Mouse (Mus musculus): ENCODE measurements around the gene Cutc.

Gene Cutc

DNA sequence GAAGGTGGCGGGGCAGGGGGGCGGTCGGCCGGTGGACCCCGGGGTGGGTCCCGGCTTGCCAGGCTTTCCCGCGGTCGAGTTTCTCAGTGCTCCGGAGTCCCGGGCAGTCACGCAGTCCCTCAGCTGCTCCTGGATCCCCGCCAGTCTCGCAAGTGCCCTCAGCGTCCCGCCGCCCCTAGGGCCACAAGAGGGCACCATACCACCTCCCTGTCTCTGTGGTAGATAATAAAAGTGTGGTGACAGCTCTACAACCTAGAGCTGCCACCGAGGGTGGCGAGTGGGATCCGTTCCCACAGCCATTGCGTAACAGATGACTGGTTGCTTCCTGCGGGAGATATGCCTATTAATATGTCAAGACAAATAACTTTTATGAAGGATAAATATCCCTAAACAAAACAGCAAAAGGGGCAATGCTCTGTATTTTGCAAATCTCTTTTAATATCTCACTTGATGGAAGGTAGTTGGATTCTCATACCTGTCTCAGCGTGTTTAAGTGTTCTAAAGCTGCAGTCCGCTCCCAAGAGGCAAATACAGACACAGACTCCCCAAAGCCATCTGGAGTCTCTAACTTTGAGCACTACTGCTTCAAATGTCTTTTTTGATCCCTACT is 535 bp downstream of the Cutc start:
- DNase-seq (ENCODE audit: low read depth, low spot score), result peak; percentile 80

- DNase-seq (ENCODE audit: low read depth, low spot score), result no peak
These were observed 1.4 kb downstream of the Cutc start for GRCm38 (mm10) chr19:43754237-43754636.

DNA sequence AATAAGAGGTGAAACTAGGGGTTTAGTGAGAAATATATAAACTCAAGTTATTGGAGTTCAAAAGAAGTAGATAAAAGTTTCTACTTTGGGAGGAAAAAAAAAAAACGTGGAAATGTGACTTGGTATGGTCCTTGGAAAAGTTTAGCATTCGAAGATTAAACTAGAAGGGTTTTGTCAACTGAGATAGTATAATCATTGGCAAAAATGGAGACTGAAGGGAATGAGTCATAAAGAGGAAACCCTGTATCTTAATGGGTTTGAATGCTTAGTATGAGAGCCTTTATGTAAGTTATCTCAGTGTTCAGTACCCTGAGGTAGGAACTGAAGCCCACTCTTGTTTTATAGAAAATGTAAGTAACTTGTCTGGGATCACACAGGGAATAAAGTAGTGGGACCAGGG is 2.1 kb downstream of the Cutc start:
- DNase-seq (ENCODE audit: low read depth, low spot score), result no peak

DNA sequence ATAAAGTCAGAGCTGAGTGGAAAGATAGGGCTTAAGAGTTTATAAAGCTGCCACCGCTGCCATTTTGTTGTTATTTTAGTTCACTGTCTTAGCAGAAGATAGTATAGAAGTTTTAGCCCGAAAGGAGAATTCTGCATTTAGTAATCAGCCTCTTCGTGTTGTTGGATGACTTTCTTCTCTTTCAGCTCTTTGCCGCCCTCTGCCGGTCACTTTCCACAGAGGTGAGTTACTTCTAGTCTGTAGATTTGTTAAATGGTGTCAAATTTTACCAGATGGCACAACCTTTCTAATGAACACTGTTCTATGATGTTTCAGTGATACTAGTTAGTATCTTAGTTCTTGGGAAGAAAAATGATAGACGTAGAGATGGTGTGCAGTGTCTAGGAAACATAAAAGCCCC is 7.7 kb downstream of the Cutc start:
- peak; percentile 76 for DNase-seq (ENCODE audit: low read depth, low spot score)

DNA sequence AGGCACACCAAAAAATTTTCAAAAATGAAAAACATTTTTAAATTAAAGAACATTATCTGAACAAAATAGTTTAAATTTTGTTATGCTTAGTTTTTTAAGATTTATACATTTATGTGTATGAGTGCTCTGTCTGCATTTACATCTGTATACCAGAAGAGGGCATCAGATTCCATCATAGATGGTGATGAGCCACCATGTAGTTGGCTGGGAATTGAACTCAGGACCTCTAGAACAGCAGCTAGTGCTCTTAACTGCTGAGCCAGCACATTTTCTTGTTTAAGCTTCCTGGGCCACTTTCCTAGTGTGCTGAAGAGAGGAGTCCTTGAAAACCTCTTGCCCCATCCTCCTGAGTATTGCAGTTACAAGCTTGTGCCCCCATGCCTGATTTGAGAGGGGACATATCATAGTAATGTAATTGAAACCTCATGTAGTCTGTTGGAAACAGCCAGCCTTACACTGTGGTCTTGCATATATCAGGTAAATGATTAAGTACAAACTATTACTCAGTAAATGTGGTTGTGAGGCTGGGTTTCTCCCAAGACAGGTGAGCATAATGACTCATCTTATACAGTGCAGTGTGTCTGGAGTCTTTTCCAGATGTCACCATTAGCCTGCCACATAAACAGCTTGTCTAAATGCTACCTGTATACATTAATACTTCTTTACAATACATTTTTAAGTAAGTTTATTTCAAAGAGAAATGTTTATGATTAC is 8.9 kb downstream of the Cutc start:
- no peak for DNase-seq (ENCODE audit: low read depth, low spot score)

GRCm38 (mm10) chr19:43762410-43762809 is 9.6 kb downstream of the Cutc start:
- DNase-seq (ENCODE audit: low read depth, low spot score), result no peak

- DNase-seq (ENCODE audit: low read depth, low spot score), result no peak
These were observed 13.7 kb downstream of the Cutc start for GRCm38 (mm10) chr19:43766451-43766850.

GRCm38 (mm10) chr19:43767549-43768322 is 14.9 kb downstream of the Cutc start:
- no peak for DNase-seq (ENCODE audit: low read depth, low spot score)

DNA sequence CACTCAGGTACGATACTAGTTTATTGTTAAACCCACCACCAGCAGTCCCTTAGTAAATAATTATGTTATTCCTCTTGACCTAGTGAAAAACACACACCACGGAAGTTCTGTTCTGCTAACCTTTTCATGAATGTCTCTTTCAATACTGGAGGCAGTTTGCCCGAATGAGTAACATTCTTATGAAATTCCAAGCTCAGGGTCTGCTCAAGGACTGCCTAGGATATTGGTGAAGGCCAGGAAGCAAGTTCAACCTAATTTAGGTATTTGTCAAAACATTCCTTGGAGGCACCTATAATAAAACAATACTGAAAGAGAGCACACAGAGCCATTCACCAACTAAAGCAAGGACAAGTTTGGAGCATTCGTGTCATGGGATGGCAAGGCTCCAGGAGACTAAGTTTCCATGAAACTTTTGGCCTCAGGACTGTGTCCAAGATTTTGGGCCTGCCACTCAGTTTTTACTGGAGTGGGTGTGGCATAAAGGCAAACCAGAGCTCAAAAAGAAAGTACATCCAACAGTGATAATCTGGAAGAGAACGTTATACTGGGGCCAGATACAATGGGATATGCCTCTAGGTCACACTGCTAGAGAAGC is 16.7 kb downstream of the Cutc start:
- DNase-seq (ENCODE audit: low read depth, low spot score), result no peak

DNA sequence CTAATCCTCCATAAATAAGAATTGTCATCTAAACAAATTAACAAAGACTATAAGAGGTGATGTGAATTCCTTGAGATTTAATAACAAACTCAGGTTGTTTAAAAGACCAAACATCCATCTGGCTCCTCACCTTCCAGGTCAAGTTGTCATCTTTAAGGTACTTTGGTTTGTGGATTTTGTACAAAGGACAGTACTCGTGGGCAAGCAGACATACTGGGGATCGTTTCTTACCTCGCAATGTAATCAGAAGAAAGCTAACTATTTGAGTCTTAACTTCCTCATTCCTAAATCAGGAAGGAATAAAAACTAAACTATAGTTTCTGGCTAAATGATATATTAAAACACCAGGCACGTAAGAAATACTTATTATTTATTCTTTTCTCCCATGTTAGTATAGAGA is 17.8 kb downstream of the Cutc start:
- DNase-seq (ENCODE audit: low read depth, low spot score), result no peak

DNA sequence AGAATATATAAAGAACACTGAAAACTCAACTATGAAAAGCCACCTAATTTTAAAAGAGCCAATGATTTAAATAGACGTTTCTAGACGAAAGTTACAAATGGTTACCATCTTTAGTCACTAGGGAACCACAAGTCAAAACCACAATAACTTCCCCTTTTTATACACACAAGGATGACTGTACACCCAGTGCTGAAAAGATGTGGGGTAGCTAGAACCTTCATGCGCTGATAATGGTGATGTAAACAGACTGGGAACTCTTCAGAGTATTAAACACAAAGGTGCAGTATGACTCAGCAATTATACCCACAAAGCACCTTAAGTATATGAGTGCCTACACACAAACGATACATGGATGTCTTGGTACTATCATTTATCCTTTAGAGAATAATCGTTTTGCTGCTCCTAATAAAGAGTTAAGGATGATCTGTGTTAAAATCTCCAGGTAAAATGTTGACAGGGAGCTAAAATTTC is 18.7 kb downstream of the Cutc start:
- DNase-seq (ENCODE audit: low read depth, low spot score), result no peak

- DNase-seq (ENCODE audit: low read depth, low spot score), result no peak
These were observed 19.5 kb downstream of the Cutc start for GRCm38 (mm10) chr19:43772311-43772710.

GRCm38 (mm10) chr19:43775433-43775832 is 22.6 kb downstream of the Cutc start:
- no peak for DNase-seq (ENCODE audit: low read depth, low spot score)

- no peak for DNase-seq (ENCODE audit: low read depth, low spot score)
These were observed 23.8 kb downstream of the Cutc start for GRCm38 (mm10) chr19:43776561-43776960.

DNA sequence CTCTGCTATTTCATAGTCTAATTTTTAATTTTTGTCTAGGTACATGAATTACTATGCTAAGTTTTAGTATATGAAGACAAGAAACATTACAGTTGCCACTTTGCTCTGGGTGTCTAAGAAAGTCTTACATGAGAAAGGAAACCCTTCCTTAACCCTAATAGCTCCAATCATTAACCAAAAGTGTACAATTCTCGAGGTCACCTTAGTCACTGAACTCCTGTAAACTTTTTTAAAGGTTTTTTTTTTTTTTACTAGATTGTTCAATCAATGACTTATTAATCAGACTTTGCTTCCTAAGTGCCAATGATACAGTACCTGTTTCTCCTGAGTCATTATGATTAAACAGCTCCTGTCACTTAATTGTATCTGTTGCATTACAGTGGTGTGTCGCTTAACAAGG is 24.5 kb downstream of the Cutc start:
- no peak for DNase-seq (ENCODE audit: low read depth, low spot score)

DNA sequence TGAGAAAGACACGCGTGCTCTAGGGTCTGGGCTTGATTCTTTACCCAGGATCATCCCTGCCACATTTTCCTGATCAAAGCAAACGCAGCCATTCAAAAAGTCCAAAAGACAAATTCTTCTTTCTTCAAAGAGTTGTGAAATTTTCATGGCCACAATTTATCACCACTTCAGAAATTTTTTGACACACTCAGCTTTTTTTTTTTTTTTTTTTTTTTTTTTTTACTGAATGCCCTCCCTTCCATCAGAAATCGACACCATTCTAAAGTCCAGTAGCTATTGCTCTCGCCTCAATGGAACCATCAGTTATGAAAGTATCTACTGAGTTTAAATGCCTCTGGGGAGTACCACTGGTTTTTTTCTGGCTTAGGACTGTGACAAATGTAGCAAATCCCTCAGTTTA is 27.6 kb downstream of the Cutc start:
- DNase-seq (ENCODE audit: low read depth, low spot score), result no peak

GRCm38 (mm10) chr19:43781980-43782379 is 29.2 kb downstream of the Cutc start, which contains the start of gene Abcc2:
TSS of gene Abcc2 (plus strand) at chr19:43782192.
- DNase-seq (ENCODE audit: low read depth, low spot score), result no peak

DNA sequence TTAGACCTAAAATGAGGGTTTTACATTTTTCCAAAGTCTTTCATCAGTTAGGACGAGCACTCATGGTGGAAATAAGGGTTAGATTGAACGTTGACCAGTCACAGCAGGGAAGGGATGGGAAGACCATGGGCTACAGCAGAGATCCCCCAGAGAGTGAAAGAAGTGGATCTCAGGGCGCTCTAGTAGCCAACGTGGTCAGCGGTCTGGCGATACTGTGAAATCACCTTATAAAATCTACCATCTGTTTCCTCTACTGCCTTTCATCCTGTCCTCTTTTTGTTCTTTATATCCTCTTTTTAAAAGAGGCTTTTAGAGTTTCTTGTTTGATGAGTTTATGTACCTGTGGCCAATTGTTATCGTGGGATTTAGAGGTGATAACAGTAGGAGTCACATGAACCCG is 32.0 kb downstream of the Cutc start:
- no peak for DNase-seq (ENCODE audit: low read depth, low spot score)

DNA sequence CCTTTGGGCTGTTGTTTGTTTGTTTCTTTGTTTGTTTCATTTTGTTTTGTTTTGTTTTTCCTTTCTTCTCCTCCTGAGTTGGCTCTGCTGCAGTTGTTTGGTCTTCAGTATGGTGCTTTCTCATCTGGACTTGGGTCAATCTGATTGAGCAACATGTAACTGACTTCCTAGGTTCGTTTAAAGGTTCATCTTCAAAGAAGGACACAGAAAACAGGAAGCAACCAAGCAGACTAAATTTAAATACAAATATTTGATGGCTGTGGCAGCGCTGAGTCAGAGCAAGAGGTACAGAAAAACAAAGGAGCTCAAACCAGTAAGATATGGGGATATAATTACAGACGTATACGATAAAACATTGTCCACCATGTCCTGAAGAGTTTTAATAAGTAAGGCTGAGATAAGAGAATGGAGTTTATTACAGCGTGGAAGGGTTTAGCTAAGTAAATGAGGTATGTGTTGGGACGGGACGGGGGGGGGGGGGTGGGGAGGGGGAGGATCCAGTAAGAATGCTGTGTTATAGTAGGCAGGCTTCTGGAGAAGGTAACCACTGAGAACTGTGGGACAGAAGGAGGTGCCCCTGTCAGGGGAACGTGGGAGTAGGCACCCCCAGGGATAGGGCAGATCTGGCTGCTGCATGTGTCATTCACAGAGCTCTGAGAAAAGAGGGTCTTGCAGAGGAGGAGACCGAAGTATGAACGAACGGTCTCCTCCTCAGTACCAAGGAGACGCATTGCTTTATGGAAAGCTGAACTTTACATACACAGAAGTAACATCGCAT is 33.6 kb downstream of the Cutc start:
- DNase-seq (ENCODE audit: low read depth, low spot score), result no peak

GRCm38 (mm10) chr19:43789817-43790216 is 37.0 kb downstream of the Cutc start:
- DNase-seq (ENCODE audit: low read depth, low spot score), result no peak

DNA sequence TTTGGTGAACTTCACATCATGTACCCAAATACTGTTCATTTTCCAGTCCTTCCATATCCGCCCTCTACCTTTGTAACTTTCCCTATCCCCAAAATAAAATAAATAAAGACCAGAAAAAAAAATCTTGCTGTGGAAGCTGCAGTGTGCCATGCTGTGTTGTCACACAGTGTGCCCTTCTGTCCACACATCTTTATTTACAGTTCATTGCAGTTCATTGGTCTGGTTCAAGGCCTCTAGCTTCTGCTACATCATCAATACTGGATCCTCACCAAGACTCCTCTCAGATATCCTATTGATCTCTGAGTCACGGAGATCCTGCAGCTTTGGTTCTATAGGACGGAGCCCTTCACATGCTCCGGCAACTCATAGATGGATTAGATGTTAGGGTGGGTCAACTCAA is 39.7 kb downstream of the Cutc start:
- no peak for DNase-seq (ENCODE audit: low read depth, low spot score)

Data from mesoderm, embryonic 11.5 days (tissue).